Mouse (Mus musculus) embryonic fibroblast, embryonic 13.5 days (primary cell): ENCODE results near the gene Creb3l2.

Experiments
- CTCF ChIP-seq: IDR thresholded peaks from 2 replicates; pipeline ENCODE4 v1.5.1; 2011; ENCODE audit warnings: mild to moderate bottlenecking, control low read depth, low read length, moderate library complexity, borderline replicate concordance; ENCODE audit not compliant: insufficient read depth
- POLR2A ChIP-seq: IDR thresholded peaks from 2 replicates; pipeline ENCODE4 v1.6.1; 2011; ENCODE audit warnings: low read depth, mild to moderate bottlenecking, control low read depth, low read length, moderate library complexity

DNA sequence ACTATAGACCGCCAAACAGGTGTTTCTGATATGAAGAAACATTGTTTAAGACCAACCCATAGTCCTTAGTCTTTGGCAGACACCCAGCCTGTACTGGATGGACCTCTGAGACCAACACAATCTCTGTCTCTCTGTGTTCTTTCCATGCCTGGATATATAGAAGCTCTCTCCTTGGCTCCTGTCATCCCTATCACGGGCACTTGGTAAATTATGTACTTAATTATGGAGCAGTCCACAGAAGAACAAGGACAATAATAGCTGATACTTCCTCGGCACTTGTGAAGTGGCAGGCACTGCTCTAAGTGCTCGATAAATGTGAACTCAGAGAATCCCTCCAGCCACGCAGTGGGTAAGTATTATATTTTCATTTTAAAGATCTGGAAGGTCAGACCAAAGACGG is 72.2 kb downstream of the Creb3l2 start:
- TF ChIP-seq POLR2A, result no peak
- TF ChIP-seq CTCF, result no peak
